Mouse (Mus musculus) midbrain, embryonic 11.5 days (tissue): ENCODE results near the gene Rrp1b. TPM values are rescaled to one million over a fixed set of nuclear protein-coding genes. Genes with fewer than 3 reads are reported as not detected.
A peak's percentile ranks its signal among the peaks of the same experiment; 100 is the strongest.

Source experiments
- ATAC-seq: fragments of 200-750 bp; cut with Nextera tagmentation; 2 replicates; pipeline ENCODE4 v1.8.0; 2017; ENCODE audit warnings: moderate TSS enrichment, moderate library complexity; ENCODE audit not compliant: low FRiP score
- DNase-seq: peaks from one replicate; pipeline ENCODE4 v3.0.0; 2015; ENCODE audit warnings: low spot score; ENCODE audit errors: missing footprints
- H3K27ac ChIP-seq: fragments of 300-500 bp; sonication (generic); 2 replicates; pipeline ENCODE4 v1.5.1; 2014; ENCODE audit warnings: low read depth, low read length
- H3K27me3 ChIP-seq: fragments of 300-500 bp; sonication (generic); 2 replicates; pipeline ENCODE4 v1.6.1; 2014; ENCODE audit warnings: mild to moderate bottlenecking, low read length, moderate library complexity, mixed read lengths; ENCODE audit not compliant: control insufficient read depth, insufficient read depth
- H3K36me3 ChIP-seq: fragments of 300-500 bp; sonication (generic); 2 replicates; pipeline ENCODE4 v1.6.1; 2014; ENCODE audit warnings: mild to moderate bottlenecking, low read length, moderate library complexity, mixed read lengths; ENCODE audit not compliant: control insufficient read depth, insufficient read depth
- H3K4me1 ChIP-seq: fragments of 300-500 bp; sonication (generic); 2 replicates; pipeline ENCODE4 v1.6.1; 2014; ENCODE audit warnings: low read length; ENCODE audit not compliant: control insufficient read depth, insufficient read depth
- H3K4me2 ChIP-seq: fragments of 300-500 bp; sonication (generic); 2 replicates; pipeline ENCODE4 v1.6.1; 2014; ENCODE audit warnings: mild to moderate bottlenecking, moderate library complexity
- H3K4me3 ChIP-seq: fragments of 300-500 bp; sonication (generic); 2 replicates; pipeline ENCODE4 v1.5.1; 2014; ENCODE audit warnings: low read depth, low read length
- H3K9ac ChIP-seq: fragments of 300-500 bp; sonication (generic); 2 replicates; pipeline ENCODE4 v1.6.1; 2014; ENCODE audit warnings: low read length
- H3K9me3 ChIP-seq: fragments of 300-500 bp; sonication (generic); 2 replicates; pipeline ENCODE4 v1.6.1; 2016; ENCODE audit warnings: low read length; ENCODE audit not compliant: control insufficient read depth
- WGBS: fragments of 180-500 bp; shearing (Covaris S2); extraction: QIAGEN DNeasy Blood & Tissue Kit; methylation state at CpG from one replicate; pipeline ENCODE4 v1.1.7; 2014; 5-methylcytosine and 5-hydroxymethylcytosine counted together
- polyA plus RNA-seq: library from polyadenylated mRNA; unstranded; fragments of >200 nt; fragmentation: Nextera tagmentation; extraction: Ambion mirVana; gene quantifications from 2 replicates; pipeline ENCODE4 v1.2.1, GENCODE M21; 2014

The Rrp1b gene
- polyA plus RNA-seq, 1 experiment from 2014 or later: 51.2 TPM

- Histone ChIP-seq H3K4me2 (no peak overlapping the region), H3K27ac (no peak overlapping the region), H3K4me3 (no peak overlapping the region), H3K9ac (no peak overlapping the region), H3K9me3 (no peaks in the 10 kb centered on the region), H3K4me1 (no peaks in the 10 kb centered on the region), H3K36me3 (peaks cover 3% of the 10 kb centered on the region; the same call in 1 of the 2 replicates), H3K27me3 (no peaks in the 10 kb centered on the region)
- ATAC-seq: no peak
- WGBS: 94% methylated on average over 5 of the region's 5 CpGs
- no peak for DNase-seq
Measured at GRCm38 (mm10) chr17:32046541-32046940, 10.6 kb downstream of the Rrp1b start.

DNA sequence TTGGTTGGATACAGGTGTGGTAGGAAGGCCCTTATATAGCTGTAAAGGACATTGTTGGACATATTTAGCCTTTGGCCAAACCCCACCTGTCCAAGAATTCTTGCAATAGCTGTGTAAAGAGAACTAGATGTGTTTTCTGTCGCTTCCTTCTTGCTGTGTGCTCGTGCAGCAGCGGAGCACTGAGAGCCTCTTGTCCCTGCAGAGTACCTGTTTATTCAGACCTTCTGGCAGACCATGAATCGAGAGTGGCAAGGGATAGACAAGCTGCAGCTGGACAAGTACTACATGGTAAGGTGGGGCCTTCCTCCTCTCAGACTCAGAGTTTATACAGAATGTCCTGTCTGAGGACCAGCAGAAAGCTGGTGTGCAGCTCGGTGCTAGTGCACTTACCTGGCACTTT, 12.5 kb downstream of the Rrp1b start:
- ATAC-seq: no peak
- Histone ChIP-seq H3K36me3 (peaks cover 6% of the 10 kb centered on the region), H3K9ac (no peak overlapping the region), H3K27ac (no peak overlapping the region), H3K27me3 (no peaks in the 10 kb centered on the region), H3K9me3 (no peaks in the 10 kb centered on the region), H3K4me1 (no peaks in the 10 kb centered on the region), H3K4me3 (no peak overlapping the region), H3K4me2 (no peak overlapping the region)
- peak; percentile 54 for DNase-seq
- WGBS: 92% methylated on average over 5 of the region's 5 CpGs

DNA sequence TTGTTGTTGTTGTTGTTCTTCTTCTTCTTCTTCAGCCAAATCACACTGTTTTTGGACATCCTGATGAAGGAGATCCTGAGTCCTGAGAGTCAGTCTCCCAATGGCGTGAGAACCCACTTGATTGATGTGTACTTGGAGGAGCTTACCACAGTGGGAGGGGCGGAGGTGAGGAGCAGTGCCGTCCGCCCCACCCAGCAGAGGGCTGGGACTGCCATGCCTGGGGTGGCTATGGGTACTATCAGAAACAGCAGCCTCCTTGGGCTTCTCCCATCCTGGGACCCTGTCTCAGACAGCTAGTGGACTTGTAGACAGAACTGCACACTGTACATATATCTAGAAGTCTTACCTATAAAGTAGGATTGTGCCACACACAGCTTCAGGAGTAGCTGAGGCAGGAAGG, 14.0 kb downstream of the Rrp1b start:
- ATAC-seq (no peak), DNase-seq (peak; percentile 17)
- Histone ChIP-seq H3K36me3 (peaks cover 10% of the 10 kb centered on the region), H3K4me3 (no peak overlapping the region), H3K27ac (no peak overlapping the region), H3K27me3 (no peaks in the 10 kb centered on the region), H3K9ac (no peak overlapping the region), H3K4me2 (no peak overlapping the region), H3K4me1 (no peaks in the 10 kb centered on the region), H3K9me3 (no peaks in the 10 kb centered on the region)
- WGBS: 86% methylated on average over 4 of the region's 4 CpGs

DNA sequence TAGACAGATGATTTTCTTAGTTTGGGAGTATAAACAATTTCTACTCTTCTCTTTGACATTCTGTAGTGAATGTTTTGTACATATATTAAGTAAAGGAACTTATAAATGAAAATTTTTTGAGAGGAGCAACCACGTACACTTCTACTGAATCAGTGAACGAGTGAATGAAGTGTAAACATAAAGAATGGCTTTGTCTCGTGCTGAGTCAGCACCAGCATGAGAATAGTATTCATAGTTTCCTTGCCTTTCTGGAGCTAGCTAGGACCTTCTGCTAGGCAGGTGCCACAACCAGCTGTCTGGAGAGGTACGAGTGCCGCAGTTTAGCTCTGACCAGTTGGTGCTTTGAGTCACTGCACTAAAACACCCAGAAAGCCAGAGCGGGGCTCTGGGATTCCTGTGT, 14.7 kb downstream of the Rrp1b start:
- 93% methylated on average over 6 of the region's 6 CpGs for WGBS
- no peak overlapping the region for H3K9ac ChIP-seq
- no peak overlapping the region for H3K4me3 ChIP-seq
- H3K27ac ChIP-seq: no peak overlapping the region
- no peaks in the 10 kb centered on the region for H3K27me3 ChIP-seq
- peaks cover 11% of the 10 kb centered on the region for H3K36me3 ChIP-seq
- no peaks in the 10 kb centered on the region for H3K4me1 ChIP-seq
- H3K4me2 ChIP-seq: no peak overlapping the region
- peak; percentile 26 for DNase-seq
- ATAC-seq: no peak
- H3K9me3 ChIP-seq: no peaks in the 10 kb centered on the region

DNA sequence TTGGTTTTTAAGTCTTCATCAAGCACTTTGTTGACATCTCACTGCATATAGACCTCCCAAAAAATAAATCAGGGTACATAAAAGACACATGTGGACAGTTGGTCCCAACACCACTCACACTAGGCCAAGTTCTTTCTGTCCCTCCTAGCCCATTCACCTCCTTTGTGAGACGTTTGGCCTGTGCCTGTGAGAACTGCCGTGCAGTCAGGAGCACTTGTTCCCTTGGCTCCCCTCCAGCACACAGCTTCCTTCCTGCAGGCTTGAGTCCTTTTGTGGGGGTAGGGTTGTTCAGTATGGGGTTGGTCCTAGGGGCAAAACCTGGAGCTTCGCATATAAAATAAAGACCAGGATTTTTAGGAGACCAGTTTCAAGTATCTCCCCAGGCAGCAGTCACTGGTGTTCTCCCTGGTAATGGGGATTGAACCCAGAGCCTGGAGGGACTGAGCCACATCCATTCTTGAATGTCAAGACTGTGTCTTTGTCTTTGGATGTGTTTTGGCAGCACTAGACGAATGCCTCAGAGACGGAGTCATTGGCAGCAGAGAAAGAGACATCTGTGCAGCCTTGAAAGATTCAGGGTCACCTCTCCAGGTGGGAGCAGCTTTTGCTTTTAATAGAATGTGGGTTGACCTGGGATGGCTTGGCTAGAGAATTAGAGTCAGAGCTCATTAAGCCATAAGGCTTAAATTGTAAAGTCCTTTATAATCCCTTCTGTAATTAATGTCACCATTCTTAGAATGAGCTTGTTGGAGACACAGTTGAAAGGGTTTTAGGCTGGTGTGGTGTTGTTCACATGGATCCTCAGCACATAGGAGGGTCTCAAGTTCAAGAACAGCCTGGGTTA, 16.6 kb downstream of the Rrp1b start:
- ATAC-seq (no peak), DNase-seq (peak; percentile 44)
- H3K9ac ChIP-seq: no peak overlapping the region
- peaks cover 28% of the 10 kb centered on the region for H3K36me3 ChIP-seq
- no peak overlapping the region for H3K27ac ChIP-seq
- no peak overlapping the region for H3K4me3 ChIP-seq
- H3K9me3 ChIP-seq: no peaks in the 10 kb centered on the region
- WGBS: 90% methylated on average over 5 of the region's 5 CpGs
- no peaks in the 10 kb centered on the region for H3K4me1 ChIP-seq
- H3K27me3 ChIP-seq: no peaks in the 10 kb centered on the region
- no peak overlapping the region for H3K4me2 ChIP-seq

DNA sequence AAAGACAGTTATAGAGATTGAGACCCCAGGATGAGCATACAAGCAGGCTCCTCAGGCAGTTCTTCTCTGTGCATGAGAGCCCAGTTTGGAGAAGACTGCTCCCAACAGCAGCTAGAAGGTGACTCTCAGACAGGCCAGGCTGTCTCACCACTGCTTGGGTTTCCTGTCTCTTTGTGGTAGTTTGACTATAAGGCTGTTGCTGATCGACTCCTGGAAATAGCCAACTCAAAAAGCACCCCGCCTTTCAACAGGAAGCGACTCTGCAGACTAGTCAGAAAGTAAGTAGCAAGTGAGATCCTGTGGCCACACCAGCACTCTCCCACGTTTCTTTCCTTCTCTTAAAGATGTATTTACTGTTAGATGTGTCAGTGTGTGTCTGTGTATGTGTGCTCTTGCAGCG, 17.8 kb downstream of the Rrp1b start:
- H3K4me3 ChIP-seq: no peak overlapping the region
- no peak overlapping the region for H3K27ac ChIP-seq
- H3K36me3 ChIP-seq: peaks cover 32% of the 10 kb centered on the region
- 95% methylated on average over 5 of the region's 5 CpGs for WGBS
- no peaks in the 10 kb centered on the region for H3K27me3 ChIP-seq
- ATAC-seq (no peak), DNase-seq (peak; percentile 2)
- no peak overlapping the region for H3K4me2 ChIP-seq
- no peaks in the 10 kb centered on the region for H3K4me1 ChIP-seq
- H3K9ac ChIP-seq: no peak overlapping the region
- no peaks in the 10 kb centered on the region for H3K9me3 ChIP-seq

DNA sequence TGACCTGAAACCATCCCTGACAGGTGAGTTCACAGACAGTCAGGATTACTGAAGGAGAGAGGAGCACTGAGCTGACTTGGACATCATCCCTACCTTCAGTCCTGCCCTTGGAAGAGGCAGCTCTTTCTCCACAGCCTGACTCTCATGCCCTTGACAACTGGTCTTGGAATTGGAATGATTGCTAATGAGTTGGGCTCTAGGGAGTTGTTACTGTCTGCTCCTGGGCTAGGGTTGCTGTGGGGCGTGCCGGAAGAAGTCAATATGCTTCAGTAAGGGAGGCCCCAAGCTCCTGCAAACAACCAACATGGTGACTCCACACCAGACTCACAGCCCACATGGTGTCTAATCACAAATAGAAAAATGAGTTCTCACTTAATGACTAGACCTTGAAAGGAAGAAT, 21.9 kb downstream of the Rrp1b start:
- H3K27ac ChIP-seq: no peak overlapping the region
- H3K9me3 ChIP-seq: no peaks in the 10 kb centered on the region
- H3K4me1 ChIP-seq: no peaks in the 10 kb centered on the region
- peaks cover 44% of the 10 kb centered on the region for H3K36me3 ChIP-seq
- DNase-seq: no peak
- no peaks in the 10 kb centered on the region for H3K27me3 ChIP-seq
- ATAC-seq: no peak
- no peak overlapping the region for H3K9ac ChIP-seq
- H3K4me3 ChIP-seq: no peak overlapping the region
- H3K4me2 ChIP-seq: no peak overlapping the region
- 91% methylated on average over 2 of the region's 2 CpGs for WGBS

DNA sequence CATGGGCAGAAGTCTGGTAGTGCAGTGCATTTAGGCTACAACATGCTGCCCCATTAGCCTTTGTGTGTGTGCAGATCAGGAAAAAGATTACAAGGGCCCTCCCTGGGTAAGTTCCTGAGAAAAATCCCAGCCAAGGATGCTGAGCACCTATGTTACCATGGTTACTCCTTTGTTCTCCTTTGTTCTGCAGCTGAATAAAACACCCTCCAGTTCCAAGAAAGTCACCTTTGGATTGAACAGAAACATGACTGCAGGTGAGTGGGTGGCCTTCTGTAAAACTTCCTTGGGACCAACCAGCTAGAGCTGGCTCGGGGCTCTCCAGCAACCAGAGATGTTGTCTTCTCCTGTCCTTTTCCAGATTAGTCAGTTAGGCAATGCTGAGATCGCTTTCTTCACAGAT, 23.2 kb downstream of the Rrp1b start:
- DNase-seq (no peak), ATAC-seq (no peak)
- Histone ChIP-seq H3K27ac (no peak overlapping the region), H3K4me3 (no peak overlapping the region), H3K9ac (no peak overlapping the region), H3K4me1 (no peaks in the 10 kb centered on the region), H3K4me2 (no peak overlapping the region), H3K9me3 (no peaks in the 10 kb centered on the region), H3K27me3 (no peaks in the 10 kb centered on the region), H3K36me3 (peaks cover 40% of the 10 kb centered on the region)
- 84% methylated on average over 2 of the region's 2 CpGs for WGBS

- Histone ChIP-seq H3K4me1 (no peaks in the 10 kb centered on the region), H3K4me3 (no peak overlapping the region), H3K27me3 (no peaks in the 10 kb centered on the region), H3K36me3 (peaks cover 33% of the 10 kb centered on the region), H3K27ac (no peak overlapping the region), H3K9me3 (no peaks in the 10 kb centered on the region), H3K4me2 (no peak overlapping the region), H3K9ac (no peak overlapping the region)
- ATAC-seq (no peak), DNase-seq (peak; percentile 23)
- WGBS: 95% methylated on average over 14 of the region's 14 CpGs
Measured at GRCm38 (mm10) chr17:32061219-32061618, 25.3 kb downstream of the Rrp1b start.
